Mouse (Mus musculus): ENCODE results near the gene H2afy2.

- TF ChIP-seq EP300 (IDR thresholded peaks at IDR 0.05; ENCODE audit: low read depth) (no peak), CTCF (IDR thresholded peaks at IDR 0.05; ENCODE audit: low read depth) (no peak)
These were observed 4.6 kb upstream of the H2afy2 start for GRCm38 (mm10) chr10:61788499-61788898.
